Mouse (Mus musculus): ENCODE data around the gene Ttc39d. TPM values are rescaled to one million over a fixed set of nuclear protein-coding genes. Genes with fewer than 3 reads are reported as not detected.
"Not testable (repeated sequence)": the region's sequence is repeated elsewhere in the genome, so short reads cannot be mapped to it uniquely, and the experiment has no call there.

Gene Ttc39d
- polyA plus RNA-seq, 1 experiment from 2014 or later: 0.11 TPM

DNA sequence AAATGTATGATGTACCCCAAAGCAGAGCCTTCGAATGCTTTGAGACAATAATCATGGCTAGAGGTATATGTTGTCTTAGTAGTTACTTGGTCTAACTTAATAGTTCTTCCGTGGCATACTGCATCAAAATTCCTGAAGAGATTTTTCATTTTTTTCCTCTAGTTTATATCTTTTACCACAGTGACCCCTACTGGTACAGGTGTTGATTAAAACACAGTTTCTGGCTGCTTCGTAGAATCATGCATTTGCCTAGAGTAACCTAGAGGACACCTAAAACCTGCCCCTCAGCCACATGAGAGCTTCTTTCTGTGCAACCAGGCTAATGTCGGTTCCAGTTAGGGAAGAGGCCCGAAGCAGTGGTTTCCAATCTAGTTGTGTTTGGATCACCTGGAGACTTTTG lies 14.2 kb upstream of the Ttc39d start:
- no peaks in the 10 kb centered on the region for H3K4me1 ChIP-seq (ENCODE audit: control insufficient read depth in 2 of 2, insufficient read depth in 2 of 2, low read length in 2 of 2)
- H3K4me3 ChIP-seq (ENCODE audit: control insufficient read depth in 1 of 2, insufficient read depth in 1 of 2, low read depth in 1 of 2, low read length in 2 of 2): no peak overlapping the region
- no peak for ATAC-seq (ENCODE audit: insufficient number of reproducible peaks, insufficient read depth, low FRiP score, low read depth)
- H3K27me3 ChIP-seq (ENCODE audit: control insufficient read depth, insufficient read depth, low read length): no peaks in the 10 kb centered on the region
- no peak overlapping the region for H3K27ac ChIP-seq (replicated peaks in 1 of 2; ENCODE audit: control insufficient read depth in 1 of 2, insufficient read depth in 1 of 2, low read depth in 2 of 2, low read length in 2 of 2)
- no peak overlapping the region for H3K9ac ChIP-seq (ENCODE audit: low read length)
- H3K4me2 ChIP-seq (ENCODE audit: low read length): no peak overlapping the region
- WGBS: 64% methylated on average over 5 of the region's 5 CpGs
- H3K9me3 ChIP-seq (ENCODE audit: control insufficient read depth, low read length): no peaks in the 10 kb centered on the region
- H3K36me3 ChIP-seq (ENCODE audit: control insufficient read depth, insufficient read depth, low read length): peaks cover 34% of the 10 kb centered on the region

DNA sequence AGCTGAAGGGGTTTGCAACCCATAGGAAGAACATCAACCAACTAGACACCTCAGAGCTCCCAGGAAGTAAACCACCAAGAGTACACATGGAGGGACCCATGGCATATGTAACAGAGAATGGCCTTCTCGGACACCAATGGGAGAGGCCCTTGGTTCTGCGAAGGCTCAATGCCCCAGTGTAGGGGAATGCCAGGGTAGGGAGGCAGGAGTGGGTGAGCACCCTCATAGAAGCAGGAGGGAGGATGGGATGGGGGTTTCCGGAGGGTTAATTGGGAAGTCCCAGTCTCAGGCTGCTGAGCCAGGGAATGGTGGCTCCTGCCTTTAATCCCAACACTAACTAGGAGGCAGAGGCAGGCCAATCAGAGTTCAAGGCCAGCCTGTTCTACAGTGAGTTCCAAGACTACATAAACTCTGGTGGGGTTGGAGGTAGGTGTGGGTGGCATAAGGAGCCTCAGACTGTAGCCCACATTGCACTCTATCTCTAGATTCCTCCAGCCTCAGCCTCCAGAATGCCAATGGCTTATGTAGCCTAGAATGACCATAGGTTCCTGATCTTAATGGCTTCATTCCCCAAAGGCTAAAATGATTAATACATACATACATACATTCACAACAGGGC lies 8.0 kb upstream of the Ttc39d start:
- H3K27me3 ChIP-seq (ENCODE audit: control insufficient read depth, insufficient read depth, low read length): no peaks in the 10 kb centered on the region
- H3K9ac ChIP-seq (ENCODE audit: low read length): no peak overlapping the region
- H3K9me3 ChIP-seq (ENCODE audit: control insufficient read depth, low read length): no peaks in the 10 kb centered on the region
- whole genome bisulfite sequencing: 82% methylated on average over 3 of the region's 3 CpGs
- no peak overlapping the region for H3K4me3 ChIP-seq (ENCODE audit: control insufficient read depth in 1 of 2, insufficient read depth in 1 of 2, low read depth in 1 of 2, low read length in 2 of 2)
- no peaks in the 10 kb centered on the region for H3K4me1 ChIP-seq (ENCODE audit: control insufficient read depth in 2 of 2, insufficient read depth in 2 of 2, low read length in 2 of 2)
- ATAC-seq (ENCODE audit: insufficient number of reproducible peaks, insufficient read depth, low FRiP score, low read depth): no peak
- no peak overlapping the region for H3K4me2 ChIP-seq (ENCODE audit: low read length)
- H3K36me3 ChIP-seq (ENCODE audit: control insufficient read depth, insufficient read depth, low read length): peaks cover 84% of the 10 kb centered on the region
- no peak overlapping the region for H3K27ac ChIP-seq (replicated peaks in 1 of 2; ENCODE audit: control insufficient read depth in 1 of 2, insufficient read depth in 1 of 2, low read depth in 2 of 2, low read length in 2 of 2)

GRCm38 (mm10) chr17:80205657-80206056 lies 1.6 kb upstream of the Ttc39d start:
- H3K4me3 ChIP-seq (ENCODE audit: control insufficient read depth in 1 of 2, insufficient read depth in 1 of 2, low read depth in 1 of 2, low read length in 2 of 2): peak overlapping the region; percentile 83 to 93
- peaks cover 0 to 4% of the 10 kb centered on the region in 2 experiments; a peak in 1 of 4 replicates for H3K4me1 ChIP-seq (ENCODE audit: control insufficient read depth in 2 of 2, insufficient read depth in 2 of 2, low read length in 2 of 2)
- peaks cover 50% of the 10 kb centered on the region for H3K36me3 ChIP-seq (ENCODE audit: control insufficient read depth, insufficient read depth, low read length)
- ATAC-seq (ENCODE audit: insufficient number of reproducible peaks, insufficient read depth, low FRiP score, low read depth): no peak
- WGBS: 10% methylated on average over 5 of the region's 5 CpGs
- peak overlapping the region; percentile 87 for H3K4me2 ChIP-seq (ENCODE audit: low read length)
- no peaks in the 10 kb centered on the region for H3K9me3 ChIP-seq (ENCODE audit: control insufficient read depth, low read length)
- H3K9ac ChIP-seq (ENCODE audit: low read length): peak overlapping the region; percentile 98
- H3K27me3 ChIP-seq (ENCODE audit: control insufficient read depth, insufficient read depth, low read length): no peaks in the 10 kb centered on the region
- peak overlapping the region in 1 of 2 experiments; percentile 99; a peak in 1 of 4 replicates for H3K27ac ChIP-seq (replicated peaks in 1 of 2; ENCODE audit: control insufficient read depth in 1 of 2, insufficient read depth in 1 of 2, low read depth in 2 of 2, low read length in 2 of 2)

GRCm38 (mm10) chr17:80206301-80206670 lies 974 bp upstream of the Ttc39d start:
- H3K4me2 ChIP-seq (ENCODE audit: low read length): peak overlapping the region; percentile 87
- no peaks in the 10 kb centered on the region for H3K9me3 ChIP-seq (ENCODE audit: control insufficient read depth, low read length)
- H3K4me1 ChIP-seq (ENCODE audit: control insufficient read depth in 2 of 2, insufficient read depth in 2 of 2, low read length in 2 of 2): peaks cover 0 to 4% of the 10 kb centered on the region in 2 experiments; a peak in 1 of 4 replicates
- ATAC-seq (ENCODE audit: insufficient number of reproducible peaks, insufficient read depth, low FRiP score, low read depth): peak; percentile 60
- peak overlapping the region; percentile 98 for H3K9ac ChIP-seq (ENCODE audit: low read length)
- H3K4me3 ChIP-seq (ENCODE audit: control insufficient read depth in 1 of 2, insufficient read depth in 1 of 2, low read depth in 1 of 2, low read length in 2 of 2): peak overlapping the region; percentile 83 to 93
- under 1% methylated on average over 36 of the region's 36 CpGs for WGBS
- peak overlapping the region; percentile 96 to 99 for H3K27ac ChIP-seq (replicated peaks in 1 of 2; ENCODE audit: control insufficient read depth in 1 of 2, insufficient read depth in 1 of 2, low read depth in 2 of 2, low read length in 2 of 2)
- H3K27me3 ChIP-seq (ENCODE audit: control insufficient read depth, insufficient read depth, low read length): no peaks in the 10 kb centered on the region
- peaks cover 43% of the 10 kb centered on the region for H3K36me3 ChIP-seq (ENCODE audit: control insufficient read depth, insufficient read depth, low read length)

DNA sequence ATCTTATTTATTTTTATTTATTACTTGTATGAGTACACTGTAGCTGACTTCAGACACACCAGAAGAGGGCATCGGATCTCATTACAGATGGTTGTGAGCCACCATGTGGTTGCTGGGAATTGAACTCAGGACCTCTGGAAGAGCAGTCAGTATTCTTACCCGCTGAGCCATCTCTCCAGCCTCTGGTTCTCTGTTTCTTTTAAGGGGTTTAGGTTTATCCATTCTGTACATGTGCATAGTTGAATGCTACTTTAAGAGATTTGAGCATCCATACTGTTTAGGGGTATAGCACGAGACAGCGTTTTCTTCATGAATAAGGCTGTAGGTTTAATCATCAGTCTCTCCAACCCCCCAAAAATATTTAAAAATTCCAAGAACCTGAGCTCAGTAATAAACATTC lies 6.7 kb downstream of the Ttc39d start:
- not testable (repeated sequence) for H3K9ac ChIP-seq (ENCODE audit: low read length); H3K27ac ChIP-seq (replicated peaks in 1 of 2; ENCODE audit: control insufficient read depth in 1 of 2, insufficient read depth in 1 of 2, low read depth in 2 of 2, low read length in 2 of 2); H3K4me2 ChIP-seq (ENCODE audit: low read length); ATAC-seq (ENCODE audit: insufficient number of reproducible peaks, insufficient read depth, low FRiP score, low read depth); H3K4me3 ChIP-seq (ENCODE audit: control insufficient read depth in 1 of 2, insufficient read depth in 1 of 2, low read depth in 1 of 2, low read length in 2 of 2); H3K27me3 ChIP-seq (ENCODE audit: control insufficient read depth, insufficient read depth, low read length); H3K4me1 ChIP-seq (ENCODE audit: control insufficient read depth in 2 of 2, insufficient read depth in 2 of 2, low read length in 2 of 2); H3K36me3 ChIP-seq (ENCODE audit: control insufficient read depth, insufficient read depth, low read length); H3K9me3 ChIP-seq (ENCODE audit: control insufficient read depth, low read length)
- 90% methylated on average over 4 of the region's 4 CpGs for WGBS

DNA sequence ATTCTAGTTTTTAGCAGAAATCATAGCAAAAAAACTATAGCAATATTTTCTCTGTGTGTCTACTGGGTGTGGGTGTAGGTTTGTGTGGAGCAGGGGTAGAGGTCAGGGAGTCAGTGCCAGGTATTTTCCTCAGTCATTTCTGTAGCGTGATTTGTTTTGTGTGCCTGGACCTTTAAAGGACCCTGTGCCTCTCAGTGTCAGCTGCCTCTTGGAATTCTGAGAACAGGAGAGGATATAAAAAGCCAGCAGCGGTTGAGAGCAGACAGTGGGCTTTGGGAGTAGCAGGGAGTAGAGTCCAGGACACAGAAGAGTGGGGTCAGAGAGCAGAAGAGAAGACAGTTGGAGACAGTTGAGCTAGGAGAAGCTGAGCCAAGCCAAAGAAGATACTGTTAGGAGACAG lies 12.9 kb downstream of the Ttc39d start:
- peak overlapping the region; percentile 12 to 45; a peak in 2 of 4 replicates for H3K27ac ChIP-seq (replicated peaks in 1 of 2; ENCODE audit: control insufficient read depth in 1 of 2, insufficient read depth in 1 of 2, low read depth in 2 of 2, low read length in 2 of 2)
- 32% methylated on average over 2 of the region's 2 CpGs for WGBS
- no peak overlapping the region for H3K4me3 ChIP-seq (ENCODE audit: control insufficient read depth in 1 of 2, insufficient read depth in 1 of 2, low read depth in 1 of 2, low read length in 2 of 2)
- ATAC-seq (ENCODE audit: insufficient number of reproducible peaks, insufficient read depth, low FRiP score, low read depth): no peak
- no peaks in the 10 kb centered on the region for H3K9me3 ChIP-seq (ENCODE audit: control insufficient read depth, low read length)
- H3K4me2 ChIP-seq (ENCODE audit: low read length): 0 out of 2 replicates have a peak overlapping the region, but pooled peaks have one; percentile 8
- H3K9ac ChIP-seq (ENCODE audit: low read length): peak overlapping the region; percentile 6; the same call in 1 of the 2 replicates
- H3K27me3 ChIP-seq (ENCODE audit: control insufficient read depth, insufficient read depth, low read length): no peaks in the 10 kb centered on the region
- peaks cover 0 to 3% of the 10 kb centered on the region in 2 experiments; a peak in 1 of 4 replicates for H3K4me1 ChIP-seq (ENCODE audit: control insufficient read depth in 2 of 2, insufficient read depth in 2 of 2, low read length in 2 of 2)
- H3K36me3 ChIP-seq (ENCODE audit: control insufficient read depth, insufficient read depth, low read length): no peaks in the 10 kb centered on the region

- no peak for ATAC-seq (ENCODE audit: insufficient number of reproducible peaks, insufficient read depth, low FRiP score, low read depth)
- Histone ChIP-seq H3K9me3 (ENCODE audit: control insufficient read depth, low read length) (no peaks in the 10 kb centered on the region), H3K27me3 (ENCODE audit: control insufficient read depth, insufficient read depth, low read length) (no peaks in the 10 kb centered on the region), H3K9ac (ENCODE audit: low read length) (no peak overlapping the region), H3K27ac (replicated peaks in 1 of 2; ENCODE audit: control insufficient read depth in 1 of 2, insufficient read depth in 1 of 2, low read depth in 2 of 2, low read length in 2 of 2) (no peak overlapping the region), H3K36me3 (ENCODE audit: control insufficient read depth, insufficient read depth, low read length) (no peaks in the 10 kb centered on the region), H3K4me1 (ENCODE audit: control insufficient read depth in 2 of 2, insufficient read depth in 2 of 2, low read length in 2 of 2) (peaks cover 0 to 3% of the 10 kb centered on the region in 2 experiments; a peak in 1 of 4 replicates), H3K4me2 (ENCODE audit: low read length) (no peak overlapping the region), H3K4me3 (ENCODE audit: control insufficient read depth in 1 of 2, insufficient read depth in 1 of 2, low read depth in 1 of 2, low read length in 2 of 2) (no peak overlapping the region)
- 70% methylated on average over 9 of the region's 9 CpGs for WGBS
Measured at GRCm38 (mm10) chr17:80221202-80221601, 13.9 kb downstream of the Ttc39d start.
